In genomic region chr8:117802299-117802689, GRCm38 (mm10) we compare ENCODE assay signal across 8 mouse cellular contexts. TPM values are rescaled to one million over a fixed set of nuclear protein-coding genes. Genes with fewer than 3 reads are reported as not detected.
DNase-seq lines count a peak whose midpoint lies in the region; ATAC-seq and TF ChIP-seq lines count a peak whose summit lies in the region.

No protein-coding gene starts in this region.

- no peaks in the 10 kb centered on the region for H3K27me3 ChIP-seq in cerebellum, adult 2 months (ENCODE audit: control insufficient read depth, insufficient read depth, low read length)
- no peaks in the 10 kb centered on the region for H3K27me3 ChIP-seq in lung, embryonic 15.5 days
- H3K27me3 ChIP-seq in midbrain, embryonic 13.5 days, result no peaks in the 10 kb centered on the region

- H3K36me3 ChIP-seq in lung, embryonic 15.5 days, result peaks cover 15% of the 10 kb centered on the region
- peaks cover 13% of the 10 kb centered on the region for H3K36me3 ChIP-seq in midbrain, embryonic 13.5 days

- no peaks in the 10 kb centered on the region for H3K9me3 ChIP-seq in lung, embryonic 15.5 days
- no peaks in the 10 kb centered on the region for H3K9me3 ChIP-seq in midbrain, embryonic 13.5 days

- no peak for TF ChIP-seq POLR2A in cerebellum, adult 2 months (IDR thresholded peaks at IDR 0.05; ENCODE audit: borderline replicate concordance, insufficient read depth, low read length)

- DNase-seq in cerebellum, adult 2 months, result no peak
- DNase-seq in cerebellum, postnatal 25 days, result no peak
- DNase-seq in lung, postnatal 36 days, result no peak
- no peak for DNase-seq in right cerebral cortex, postnatal 4 days

- peak overlapping the region; percentile 72 for H3K4me2 ChIP-seq in lung, embryonic 15.5 days
- peak overlapping the region; percentile 69 for H3K4me2 ChIP-seq in midbrain, embryonic 13.5 days (replicated peaks)

- ATAC-seq in lung, embryonic 15.5 days (ENCODE audit: borderline replicate concordance, extremely low read depth, low FRiP score, low TSS enrichment), result peak; percentile 47; the same call in 1 of the 2 replicates
- peak; percentile 23 for ATAC-seq in inflammation-experienced regulatory T-cells, adult 6 months
- peak; percentile 81 for ATAC-seq in midbrain, embryonic 13.5 days
- ATAC-seq in monocyte, adult 5-6 weeks (replicated peaks; ENCODE audit: insufficient number of reproducible peaks, low FRiP score, low TSS enrichment, poor library complexity, severe bottlenecking), result no peak

- H3K4me1 ChIP-seq in cerebellum, adult 2 months (ENCODE audit: control insufficient read depth, insufficient read depth, low read length), result 0 out of 2 replicates have a peak, but pooled peaks cover 3% of the 10 kb centered on the region
- peaks cover 18% of the 10 kb centered on the region for H3K4me1 ChIP-seq in lung, embryonic 15.5 days
- H3K4me1 ChIP-seq in midbrain, embryonic 13.5 days (replicated peaks), result peaks cover 26% of the 10 kb centered on the region

- H3K27ac ChIP-seq in cerebellum, adult 2 months (ENCODE audit: insufficient read depth, low read length), result no peak overlapping the region
- H3K27ac ChIP-seq in lung, embryonic 15.5 days, result peak overlapping the region; percentile 86
- H3K27ac ChIP-seq in midbrain, embryonic 13.5 days, result peak overlapping the region; percentile 70; the same call in 1 of the 2 replicates

- 4% methylated on average over 11 of the region's 11 CpGs for WGBS in cerebellum, adult 2 months
- 3% methylated on average over 11 of the region's 11 CpGs for WGBS in lung, embryonic 15.5 days
- WGBS in midbrain, embryonic 13.5 days, result 2% methylated on average over 11 of the region's 11 CpGs

- H3K9ac ChIP-seq in lung, embryonic 15.5 days, result peak overlapping the region; percentile 47
- peak overlapping the region; percentile 51 for H3K9ac ChIP-seq in midbrain, embryonic 13.5 days (replicated peaks)

- TF ChIP-seq CTCF in cerebellum, adult 2 months (IDR thresholded peaks at IDR 0.05; ENCODE audit: borderline replicate concordance, insufficient read depth, low read depth, low read length), result no peak

- H3K4me3 ChIP-seq in cerebellum, adult 2 months (replicated peaks; ENCODE audit: insufficient read depth, low read depth, low read length), result peak overlapping the region; percentile 65
- peak overlapping the region; percentile 76 for H3K4me3 ChIP-seq in lung, embryonic 15.5 days
- H3K4me3 ChIP-seq in midbrain, embryonic 13.5 days (replicated peaks), result peak overlapping the region; percentile 54

RNA-seq across cellular contexts. Expression of gene Mphosph6, which starts 0.6 kb away (rescaled TPM):
- 24.7 and 26.2 TPM in 2 replicates for polyA plus RNA-seq in cerebellum, adult 2 months (2012; rRNA removed)
- polyA plus RNA-seq in lung, embryonic 15.5 days (2015; fragmentation: Nextera tagmentation; extraction: Ambion mirVana), result 54.3 and 57.3 TPM in 2 replicates
- 10 to 100 TPM; 59.7 to 87.8 (median 69.5) TPM for polyA plus RNA-seq in inflammation-experienced regulatory T-cells, adult 6 months (2017; shearing (Covaris generic))
- 37.4 and 38.3 TPM in 2 replicates for polyA plus RNA-seq in midbrain, embryonic 13.5 days (2015; fragmentation: Nextera tagmentation; extraction: Ambion mirVana)
- 25.1 to 33.7 TPM (median 25.4 TPM) in 3 replicates for total RNA-seq in monocyte, adult 5-6 weeks (2017)
